Mouse (Mus musculus): ENCODE data around the gene Gm43720.
A peak's percentile ranks its signal among the peaks of the same experiment; 100 is the strongest.

Gene Gm43720

DNA sequence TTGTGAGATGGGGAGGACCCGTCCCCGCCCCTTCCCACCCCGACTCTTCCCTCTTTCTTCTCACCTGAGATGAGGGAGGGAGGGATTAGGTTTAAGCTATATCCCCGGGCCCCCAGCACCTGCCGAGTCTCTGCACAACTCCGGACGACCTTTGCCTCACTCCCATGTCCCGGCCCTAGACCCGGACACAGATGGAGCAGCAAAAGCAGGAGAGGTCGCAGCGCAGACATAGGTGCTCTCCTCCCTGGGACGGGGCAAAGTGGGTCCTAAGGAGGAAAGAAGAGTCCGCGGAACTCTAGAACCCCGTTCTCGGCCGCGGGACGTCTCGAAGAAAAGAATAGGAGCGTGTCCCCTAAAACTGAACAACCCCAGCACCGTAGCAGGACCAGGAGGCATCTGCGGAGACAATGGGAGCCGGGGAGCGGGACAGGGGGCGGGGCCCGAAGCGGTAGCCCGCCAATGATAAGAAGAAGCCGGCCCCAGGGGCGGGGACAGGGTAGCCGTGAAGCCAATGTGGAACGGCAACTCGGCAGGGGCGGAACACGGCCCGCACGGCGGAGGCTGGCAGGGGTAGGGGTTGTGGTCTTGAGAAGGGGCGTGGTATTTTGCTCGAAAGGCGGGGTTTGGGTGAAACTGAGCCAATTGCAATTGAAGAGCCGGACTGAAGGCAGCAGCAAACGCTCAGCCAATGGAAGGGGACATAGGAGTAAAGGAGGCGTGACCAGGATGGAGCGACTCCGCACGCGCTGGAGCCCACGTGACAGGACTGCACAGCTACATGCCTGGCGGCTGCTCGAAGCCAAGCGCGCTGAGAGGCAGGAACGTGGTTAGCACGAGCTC is at the start of gene Gm43720, which contains the start of the genes Gpc2 and Stag3:
Gene Gm43720, minus strand, starts transcription at position 374 of the 840 bp plus-strand sequence.
Gene Gpc2, minus strand, starts transcription at position 421 of the 840 bp plus-strand sequence.
Gene Stag3, plus strand, starts transcription at position 656 of the 840 bp plus-strand sequence.
- ATAC-seq (ENCODE audit: insufficient number of reproducible peaks, low FRiP score, low TSS enrichment) = peak; percentile 74

DNA sequence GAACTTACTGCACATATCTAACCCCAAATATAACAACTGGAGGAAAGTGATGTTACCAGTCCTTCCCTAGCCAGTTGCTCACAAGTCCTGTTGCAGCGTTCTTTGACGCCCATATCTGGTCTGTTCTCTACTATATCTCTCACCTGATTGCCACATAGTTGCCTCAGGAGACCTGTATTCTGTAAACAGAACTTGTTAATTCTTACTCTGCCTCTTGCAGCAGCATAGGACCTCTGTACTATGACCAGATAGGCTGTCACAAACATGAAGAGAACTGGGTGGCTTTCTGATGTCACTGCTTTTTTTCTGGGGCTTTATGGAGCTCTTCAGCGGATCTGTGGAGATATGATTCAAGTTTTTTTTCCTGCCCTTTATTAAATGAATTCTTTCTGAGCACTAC is 33.0 kb upstream of the Gm43720 start:
- ATAC-seq (ENCODE audit: insufficient number of reproducible peaks, low FRiP score, low TSS enrichment) = no peak

DNA sequence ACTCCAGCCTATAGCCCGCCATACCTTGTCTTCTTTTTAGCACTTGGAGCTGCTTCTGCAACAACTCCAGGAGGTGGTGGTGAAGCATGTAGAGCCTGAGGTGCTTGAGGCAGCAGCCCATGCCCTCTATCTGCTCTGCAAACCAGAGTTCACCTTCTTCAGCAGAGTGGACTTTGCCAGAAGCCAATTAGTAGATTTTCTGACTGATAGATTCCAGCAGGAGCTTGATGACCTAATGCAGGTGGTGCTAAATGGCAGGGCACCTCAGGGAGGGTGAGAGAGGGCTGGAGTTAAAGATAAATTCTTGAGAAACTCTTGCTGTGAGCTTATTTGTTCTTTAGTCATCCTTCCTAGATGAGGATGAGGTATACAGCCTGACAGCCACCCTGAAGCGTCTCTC is 19.9 kb upstream of the Gm43720 start:
- no peak for ATAC-seq (ENCODE audit: insufficient number of reproducible peaks, low FRiP score, low TSS enrichment)

DNA sequence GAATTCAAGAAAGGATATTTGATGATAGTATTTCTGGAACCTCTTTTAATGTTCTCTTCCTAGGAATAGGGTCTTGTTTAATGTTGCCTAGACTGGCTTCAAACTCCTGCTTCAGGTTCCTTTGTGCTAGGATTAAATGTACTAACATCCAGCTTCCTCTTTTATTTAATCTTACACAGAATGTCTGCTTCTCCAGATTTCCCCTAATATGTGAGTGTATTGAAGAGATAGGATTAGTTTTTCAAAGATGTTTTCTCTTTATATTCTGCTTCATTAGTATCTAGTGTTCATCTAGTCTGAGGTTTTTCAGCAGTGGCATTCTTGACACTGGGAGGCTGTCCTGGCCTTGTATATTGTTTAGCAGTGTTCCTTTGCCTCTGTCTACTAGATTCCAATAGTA is 14.4 kb upstream of the Gm43720 start:
- no peak for ATAC-seq (ENCODE audit: insufficient number of reproducible peaks, low FRiP score, low TSS enrichment)

DNA sequence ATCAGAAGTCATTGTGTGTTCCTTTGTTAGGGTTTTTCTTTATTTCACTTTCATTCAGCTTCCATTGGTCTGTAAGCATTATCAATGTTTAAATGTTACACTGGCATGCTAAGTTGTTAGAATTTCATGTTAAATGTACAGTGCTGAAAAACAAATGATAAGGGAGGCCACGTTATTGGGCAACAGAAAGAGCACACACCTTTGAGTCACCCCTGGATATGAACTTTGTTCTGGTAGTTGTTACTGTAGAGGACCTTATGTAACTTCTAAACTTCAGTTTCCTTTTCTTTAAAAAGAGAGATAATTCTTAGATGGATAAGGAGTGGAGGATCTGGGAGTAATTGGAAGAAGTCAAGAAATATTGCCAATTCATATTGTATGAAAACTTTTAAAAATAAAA is 11.9 kb upstream of the Gm43720 start:
- ATAC-seq (ENCODE audit: insufficient number of reproducible peaks, low FRiP score, low TSS enrichment) = no peak

DNA sequence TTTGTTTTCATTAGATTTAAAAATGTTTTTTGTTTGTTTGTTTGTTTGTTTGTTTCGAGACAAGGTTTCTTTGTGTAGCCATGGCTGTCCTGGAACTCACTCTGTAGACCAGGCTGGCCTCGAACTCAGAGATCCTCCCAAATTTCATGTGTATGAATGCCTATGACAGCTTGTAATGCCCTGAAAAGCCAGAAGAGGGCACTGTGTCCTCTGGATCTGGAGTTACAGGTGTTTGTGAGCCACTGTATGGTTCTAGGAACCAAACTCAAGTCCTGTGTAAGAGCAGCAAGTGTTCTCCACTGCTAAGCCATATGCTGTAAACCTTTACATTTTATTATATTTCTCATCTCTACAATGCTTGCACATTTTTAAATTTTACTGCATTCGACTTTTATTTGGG is 8.1 kb upstream of the Gm43720 start:
- no peak for ATAC-seq (ENCODE audit: insufficient number of reproducible peaks, low FRiP score, low TSS enrichment)

DNA sequence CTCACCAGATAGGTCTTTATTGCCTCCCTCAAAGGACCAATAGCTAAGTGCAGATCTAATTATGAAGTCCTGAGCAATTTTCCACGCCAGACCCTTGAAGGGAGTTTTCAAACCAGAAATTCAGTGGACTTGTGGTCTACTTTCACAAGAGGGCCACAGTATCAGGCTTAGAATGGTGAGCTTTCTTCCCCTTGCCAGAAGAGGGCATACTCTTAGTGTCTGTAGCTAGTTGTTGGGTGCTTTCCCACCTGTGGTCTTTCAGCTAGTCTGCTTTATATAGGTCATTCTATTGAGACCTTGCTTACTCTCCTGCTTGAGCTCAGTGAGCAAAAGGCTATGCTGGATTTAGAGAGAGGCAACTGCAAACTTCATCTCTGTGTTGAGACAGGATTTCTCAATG is 3.8 kb upstream of the Gm43720 start:
- ATAC-seq (ENCODE audit: insufficient number of reproducible peaks, low FRiP score, low TSS enrichment) = no peak

DNA sequence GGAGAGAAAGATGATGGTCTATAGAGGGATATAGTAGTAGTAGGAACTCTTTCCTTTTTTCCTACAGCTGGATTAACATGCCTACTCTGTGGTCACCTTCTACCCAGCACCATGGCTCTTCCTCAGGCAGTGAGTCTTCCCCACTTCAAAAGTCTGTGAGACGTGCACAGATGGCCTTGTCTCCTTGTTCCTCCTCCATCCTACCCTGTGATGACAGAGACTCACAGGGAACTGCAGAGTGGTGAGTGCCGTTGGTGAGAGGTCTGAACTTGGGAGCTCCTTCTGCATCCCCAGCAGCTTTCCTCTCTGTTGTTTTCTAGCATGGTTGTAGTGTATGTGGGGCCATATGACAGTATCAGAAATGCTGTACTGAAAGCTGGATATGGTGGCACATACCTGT is 2.0 kb upstream of the Gm43720 start:
- no peak for ATAC-seq (ENCODE audit: insufficient number of reproducible peaks, low FRiP score, low TSS enrichment)

DNA sequence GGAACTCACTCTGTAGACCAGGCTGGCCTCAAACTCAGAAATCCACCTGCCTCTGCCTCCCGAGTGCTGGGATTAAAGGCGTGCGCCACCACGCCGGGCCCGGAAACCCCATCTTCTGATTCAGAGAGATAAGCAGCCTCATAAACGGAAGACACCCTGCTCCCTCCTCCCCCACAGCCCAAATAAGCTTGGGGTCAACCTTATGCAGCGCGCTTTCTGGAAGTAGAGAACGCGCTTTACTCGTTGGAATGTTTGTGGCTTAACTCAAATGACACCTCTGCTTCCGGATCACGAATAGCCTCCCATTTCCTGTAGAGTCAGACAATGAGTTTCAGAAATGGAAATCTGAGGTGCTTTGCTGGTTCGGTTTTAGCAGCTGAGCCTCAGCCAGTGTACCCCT is 1.1 kb upstream of the Gm43720 start:
- ATAC-seq (ENCODE audit: insufficient number of reproducible peaks, low FRiP score, low TSS enrichment) = no peak

DNA sequence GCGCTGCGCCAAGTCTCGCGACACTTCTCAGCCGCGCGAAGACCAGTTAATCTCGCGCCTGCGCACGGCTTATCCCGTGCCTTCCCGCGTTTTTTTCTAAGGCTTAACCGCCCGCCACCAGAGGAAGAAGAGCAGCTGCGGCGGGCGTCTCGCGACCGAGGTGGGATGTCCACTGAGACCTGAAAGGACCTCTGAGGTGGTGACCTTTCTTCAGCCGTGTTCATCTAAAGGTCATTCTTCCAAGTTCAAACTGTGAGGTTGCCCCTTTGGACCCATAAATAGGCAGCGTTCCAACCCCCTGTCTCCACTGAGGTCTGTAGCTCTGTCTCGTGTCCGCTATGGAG is 639 bp upstream of the Gm43720 start:
- ATAC-seq (ENCODE audit: insufficient number of reproducible peaks, low FRiP score, low TSS enrichment) = no peak

DNA sequence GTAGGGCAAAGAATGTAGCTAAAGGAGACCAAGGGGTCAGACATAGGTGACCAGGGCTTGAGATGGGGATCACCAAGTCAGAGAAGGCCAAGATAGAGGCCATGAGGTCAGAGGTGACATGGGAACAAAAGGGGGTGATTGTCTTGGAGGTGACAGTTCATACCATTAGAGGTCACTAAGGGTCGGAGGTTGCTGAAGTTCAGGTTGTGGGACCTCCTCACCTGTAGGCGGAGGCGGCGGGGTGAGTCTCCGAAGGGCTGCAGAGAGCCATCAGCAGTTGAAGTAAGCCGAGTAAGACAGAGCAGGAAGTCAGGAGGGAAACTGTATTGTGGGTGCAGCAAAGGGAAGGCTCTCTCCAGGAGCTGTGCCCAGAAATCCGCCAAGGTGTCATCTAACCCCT is 1.8 kb downstream of the Gm43720 start:
- no peak for ATAC-seq (ENCODE audit: insufficient number of reproducible peaks, low FRiP score, low TSS enrichment)

DNA sequence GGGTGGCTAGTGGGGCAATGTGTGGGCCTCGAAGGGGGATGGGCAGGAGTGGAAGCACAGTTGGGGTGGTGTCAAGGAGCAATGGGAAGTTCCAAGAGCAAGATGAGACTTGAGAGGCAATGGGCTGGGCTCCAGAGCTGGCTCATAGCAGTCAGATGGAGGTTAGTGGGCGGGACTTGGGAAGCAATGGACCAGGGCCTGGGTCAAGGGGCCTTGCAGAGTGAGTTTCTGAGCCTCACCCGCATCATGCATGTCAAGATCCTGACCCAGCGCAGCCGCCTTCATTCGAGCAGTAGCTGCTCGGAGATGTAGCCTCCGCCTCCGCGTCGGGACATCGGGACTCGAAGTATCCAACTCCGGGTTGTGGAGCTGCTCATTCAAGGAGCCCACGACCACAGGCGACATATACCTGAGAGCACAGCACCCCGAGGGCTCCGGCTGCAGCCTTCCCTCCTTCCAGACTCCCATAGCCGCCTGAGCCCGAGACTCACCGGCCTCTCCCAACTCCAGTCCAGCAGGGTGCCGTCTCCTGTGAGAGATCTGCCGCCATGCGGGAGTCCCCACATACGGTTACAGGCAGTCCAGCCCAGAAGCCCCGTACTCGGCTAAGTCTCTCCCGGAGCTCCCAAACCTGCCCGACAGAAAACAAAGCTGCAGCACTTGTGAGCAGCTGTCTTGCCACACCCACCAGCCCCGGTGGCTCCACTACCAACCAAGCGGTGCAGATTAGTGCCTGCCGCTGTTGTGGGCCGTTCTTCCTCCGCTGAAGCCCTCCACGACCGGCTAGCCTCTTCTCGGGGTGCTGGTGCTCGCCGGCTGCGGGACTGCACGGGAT is 4.3 kb downstream of the Gm43720 start:
- no peak for ATAC-seq (ENCODE audit: insufficient number of reproducible peaks, low FRiP score, low TSS enrichment)

DNA sequence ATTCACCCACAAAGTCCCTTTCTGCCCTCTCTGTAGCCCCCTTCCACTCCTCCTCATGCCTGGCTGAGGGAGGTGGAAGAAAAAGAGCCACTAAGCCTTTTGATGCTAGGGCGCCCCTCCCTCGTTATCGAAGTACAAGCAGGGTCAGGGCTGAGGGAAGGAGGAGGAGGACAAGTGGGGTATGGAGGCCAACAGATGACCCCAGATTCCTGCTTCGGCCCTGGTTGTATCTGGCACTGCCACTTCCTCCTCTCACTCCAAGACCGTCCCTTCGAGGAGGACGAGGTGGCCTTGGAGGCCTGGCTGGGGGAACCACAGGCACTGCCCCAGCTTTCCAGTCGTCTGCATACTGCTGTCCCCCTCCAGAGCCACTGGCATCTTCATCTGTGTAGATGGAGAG is 5.6 kb downstream of the Gm43720 start:
- ATAC-seq (ENCODE audit: insufficient number of reproducible peaks, low FRiP score, low TSS enrichment) = no peak

DNA sequence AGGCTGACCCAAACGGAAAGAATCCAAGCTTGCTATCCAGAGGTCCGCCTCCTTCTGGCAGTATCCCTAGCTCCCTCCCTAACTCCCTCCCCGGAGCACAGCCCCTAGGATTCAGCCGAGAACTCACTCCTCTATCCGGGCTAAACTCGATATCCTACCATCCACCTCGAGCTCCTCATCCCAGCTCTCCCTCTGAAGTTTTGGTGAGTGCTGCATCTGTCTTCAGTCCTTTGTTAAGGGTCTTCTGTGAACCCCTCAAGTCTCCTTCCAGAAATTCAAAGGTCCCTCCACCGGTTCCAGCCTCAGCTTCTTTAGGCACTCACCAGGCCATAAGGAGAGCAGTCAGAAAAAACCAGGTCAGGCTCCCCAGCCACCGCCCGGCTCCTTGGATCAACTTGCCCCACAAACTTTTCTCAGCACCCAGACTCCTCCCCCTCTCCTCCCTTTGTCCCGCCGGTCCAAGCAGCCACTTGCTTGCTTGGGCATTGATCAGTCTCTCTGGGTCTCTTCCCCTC is 7.3 kb downstream of the Gm43720 start, which contains the start of gene Gal3st4:
Gene Gal3st4, minus strand, starts transcription at position 432 of the 515 bp plus-strand sequence.
- ATAC-seq (ENCODE audit: insufficient number of reproducible peaks, low FRiP score, low TSS enrichment) = no peak

DNA sequence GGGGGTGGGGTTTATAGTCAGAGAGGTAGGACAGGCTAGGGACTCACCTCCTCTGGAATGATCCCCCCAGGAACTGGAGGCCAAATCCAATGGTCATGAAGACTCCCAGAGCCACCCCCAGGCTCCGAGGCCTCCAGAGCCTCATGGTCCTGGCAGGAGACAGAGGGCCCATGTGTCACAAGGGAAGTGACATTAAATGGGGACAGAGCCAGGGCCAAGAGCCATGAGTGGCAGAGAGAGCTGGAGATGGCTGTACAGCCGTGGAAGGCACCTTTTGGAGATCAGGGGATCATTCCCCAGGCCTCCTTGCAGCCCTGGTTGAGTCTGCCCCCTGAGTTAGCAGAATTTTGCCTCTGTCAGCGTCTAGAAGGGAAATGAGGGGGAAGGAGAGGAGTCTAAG is 8.5 kb downstream of the Gm43720 start:
- ATAC-seq (ENCODE audit: insufficient number of reproducible peaks, low FRiP score, low TSS enrichment) = no peak

DNA sequence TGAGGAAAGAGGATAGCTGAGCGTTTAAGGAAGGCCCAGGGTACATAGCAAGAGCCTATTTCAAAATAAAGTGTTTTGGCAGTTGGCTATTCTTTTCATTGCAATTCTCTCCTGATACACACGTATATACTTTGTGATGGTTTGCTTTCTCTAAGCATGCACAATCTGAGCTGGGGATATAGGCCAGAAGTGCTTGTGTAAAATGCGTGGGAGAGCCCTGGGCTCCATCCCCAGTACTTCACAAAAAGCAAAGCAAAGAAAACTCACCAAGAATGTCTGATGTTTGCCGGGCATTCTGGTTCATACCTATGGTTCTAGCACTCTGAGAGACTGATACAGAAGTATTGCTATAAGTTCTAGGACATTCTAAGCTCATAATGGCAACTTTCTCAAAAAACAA is 10.8 kb downstream of the Gm43720 start:
- ATAC-seq (ENCODE audit: insufficient number of reproducible peaks, low FRiP score, low TSS enrichment) = no peak

DNA sequence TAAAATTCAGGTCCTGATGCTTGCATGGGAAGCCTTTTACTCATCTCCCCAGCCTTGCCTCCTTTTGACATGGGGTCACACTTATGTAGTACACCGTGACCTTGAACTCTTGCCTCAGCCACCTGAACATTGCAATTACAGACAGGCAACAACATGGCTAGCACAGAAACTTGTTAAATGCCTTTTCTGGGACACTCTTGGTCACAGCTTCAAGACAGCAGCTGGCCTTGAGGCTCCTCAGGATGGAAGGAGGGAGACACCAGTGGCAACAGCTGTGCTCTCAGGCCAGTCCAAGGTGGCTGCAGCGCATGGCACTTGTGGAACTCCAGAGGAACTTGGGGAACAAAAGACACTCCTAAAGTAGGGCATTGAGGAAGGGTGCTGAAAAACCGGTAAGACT is 12.6 kb downstream of the Gm43720 start:
- no peak for ATAC-seq (ENCODE audit: insufficient number of reproducible peaks, low FRiP score, low TSS enrichment)

DNA sequence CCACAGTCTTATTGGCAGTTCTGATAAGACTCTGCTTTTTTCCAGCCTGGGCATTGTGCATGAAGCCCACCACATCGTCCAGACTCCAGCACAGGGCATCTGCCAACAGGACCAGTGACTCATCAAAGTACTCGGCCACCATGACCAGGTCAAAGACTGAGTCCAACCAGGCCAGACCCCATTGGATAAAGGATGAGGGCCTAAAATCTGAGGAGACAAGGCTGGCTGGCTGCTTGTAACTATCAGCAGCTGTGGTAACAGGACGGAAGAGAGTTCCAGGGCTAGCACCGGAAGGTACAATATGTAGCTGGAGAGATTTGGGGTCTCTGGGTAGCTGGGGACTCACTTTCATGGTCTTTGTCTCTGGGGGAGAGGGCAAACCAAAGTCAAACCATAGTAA is 14.0 kb downstream of the Gm43720 start:
- no peak for ATAC-seq (ENCODE audit: insufficient number of reproducible peaks, low FRiP score, low TSS enrichment)

DNA sequence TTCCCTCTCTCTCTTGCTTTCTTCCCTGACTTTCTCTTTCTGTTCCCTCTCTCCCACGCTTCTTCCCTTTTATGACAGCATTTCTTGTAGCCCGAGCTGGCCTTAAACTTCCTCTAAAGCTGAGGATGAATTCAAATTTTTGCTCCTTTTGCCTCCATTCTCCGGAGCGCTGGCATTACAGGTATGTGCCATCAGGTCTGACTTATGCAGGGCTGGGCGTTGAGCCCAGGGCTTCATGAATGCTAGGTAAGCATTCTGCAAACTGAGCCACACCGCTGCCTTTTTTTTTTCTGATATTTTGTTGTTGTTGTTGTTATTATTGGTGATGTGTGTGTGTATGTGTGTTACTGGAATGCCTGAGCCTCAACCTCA is 15.6 kb downstream of the Gm43720 start:
- no peak for ATAC-seq (ENCODE audit: insufficient number of reproducible peaks, low FRiP score, low TSS enrichment)

DNA sequence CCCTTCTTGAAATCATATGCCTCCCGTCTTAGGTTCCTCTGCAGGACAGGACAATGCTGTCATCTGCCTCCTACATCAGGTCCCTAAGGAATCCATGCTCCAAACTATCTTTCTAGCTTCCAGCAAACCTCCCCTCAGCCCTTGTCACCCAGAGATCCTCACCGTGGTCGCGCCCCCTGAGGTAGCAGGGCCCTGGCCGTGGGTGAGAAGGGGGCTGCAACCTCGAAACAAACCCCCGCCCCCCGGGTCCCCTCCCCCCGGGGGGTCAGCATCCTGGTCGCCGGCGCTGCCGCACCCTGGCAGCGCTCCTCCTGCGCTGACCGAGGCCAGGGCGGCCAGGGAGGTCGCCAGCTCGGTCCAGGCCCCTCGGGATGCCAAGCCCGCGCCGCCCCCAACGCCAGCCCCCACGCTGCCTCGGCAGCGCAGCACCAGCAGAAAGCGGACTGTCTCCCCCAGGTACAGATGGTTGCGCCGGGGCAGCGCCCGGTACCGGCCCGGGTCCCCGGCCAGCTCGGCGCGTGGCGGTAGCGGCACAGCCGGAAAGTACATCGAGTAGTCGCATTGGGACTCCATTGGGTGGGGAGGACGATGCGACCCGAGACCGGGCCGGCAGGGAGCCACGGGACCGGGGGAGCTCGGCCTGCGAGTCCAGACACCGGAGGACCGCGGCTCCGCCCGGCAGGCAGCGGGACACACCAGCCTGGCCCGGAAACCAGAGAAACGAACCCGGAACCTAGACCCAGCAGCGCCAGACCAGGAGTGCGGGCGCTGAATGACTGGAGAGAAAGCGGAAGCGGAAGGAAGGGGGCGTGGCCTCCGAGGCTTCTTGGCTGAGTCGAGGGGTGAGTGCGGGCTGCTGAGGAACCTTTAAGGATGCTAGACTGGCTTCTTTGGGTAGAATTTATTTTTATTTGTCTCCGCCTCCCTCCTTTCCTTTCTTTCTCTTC is 16.2 kb downstream of the Gm43720 start, which contains the start of gene BC037034:
Gene BC037034, minus strand, starts transcription at position 774 of the 947 bp plus-strand sequence.
- ATAC-seq (ENCODE audit: insufficient number of reproducible peaks, low FRiP score, low TSS enrichment) = peak; percentile 86

Data from cerebellum, adult (tissue).